Mouse (Mus musculus) urinary bladder, postnatal 0 days (tissue): ENCODE results near the gene Fgfbp1. TPM values are rescaled to one million over a fixed set of nuclear protein-coding genes. Genes with fewer than 3 reads are reported as not detected.

Experiments used
- polyA plus RNA-seq: library from polyadenylated mRNA; unstranded; fragments of >200 nt; fragmentation: Nextera tagmentation; extraction: Ambion mirVana; gene quantifications from 2 replicates; pipeline ENCODE4 v1.2.1, GENCODE M21; 2015

The Fgfbp1 gene
- polyA plus RNA-seq: 6.8 and 7.8 TPM in 2 replicates

GRCm38 (mm10) chr5:43981620-43982019 lies at the start of gene Fgfbp1:
Gene Fgfbp1 (minus strand): TSS chr5:43981779.

Other genes starting within 250 kb of the Fgfbp1 start
- gene Bst1, start 162.9 kb downstream of the Fgfbp1 start, polyA plus RNA-seq: 2.8 and 8.5 TPM in 2 replicates
- gene Fbxl5, start 160.1 kb downstream of the Fgfbp1 start, polyA plus RNA-seq: 54.6 and 55.9 TPM in 2 replicates
- gene Cd38, start 113.2 kb downstream of the Fgfbp1 start, polyA plus RNA-seq: 3.9 and 8.6 TPM in 2 replicates
- not detected in 2 replicates for gene Gm7879, start 68.6 kb downstream of the Fgfbp1 start, polyA plus RNA-seq
- gene Prom1, start 120.3 kb upstream of the Fgfbp1 start, polyA plus RNA-seq: 4.0 and 4.9 TPM in 2 replicates
- 22.5 and 26.8 TPM in 2 replicates for gene Tapt1, start 244.8 kb upstream of the Fgfbp1 start, polyA plus RNA-seq